Mouse (Mus musculus): ENCODE results near the gene Actr2. TPM values are rescaled to one million over a fixed set of nuclear protein-coding genes. Genes with fewer than 3 reads are reported as not detected.

The Actr2 gene
- 219 TPM for polyA plus RNA-seq (2017; shearing (Covaris generic))

DNA sequence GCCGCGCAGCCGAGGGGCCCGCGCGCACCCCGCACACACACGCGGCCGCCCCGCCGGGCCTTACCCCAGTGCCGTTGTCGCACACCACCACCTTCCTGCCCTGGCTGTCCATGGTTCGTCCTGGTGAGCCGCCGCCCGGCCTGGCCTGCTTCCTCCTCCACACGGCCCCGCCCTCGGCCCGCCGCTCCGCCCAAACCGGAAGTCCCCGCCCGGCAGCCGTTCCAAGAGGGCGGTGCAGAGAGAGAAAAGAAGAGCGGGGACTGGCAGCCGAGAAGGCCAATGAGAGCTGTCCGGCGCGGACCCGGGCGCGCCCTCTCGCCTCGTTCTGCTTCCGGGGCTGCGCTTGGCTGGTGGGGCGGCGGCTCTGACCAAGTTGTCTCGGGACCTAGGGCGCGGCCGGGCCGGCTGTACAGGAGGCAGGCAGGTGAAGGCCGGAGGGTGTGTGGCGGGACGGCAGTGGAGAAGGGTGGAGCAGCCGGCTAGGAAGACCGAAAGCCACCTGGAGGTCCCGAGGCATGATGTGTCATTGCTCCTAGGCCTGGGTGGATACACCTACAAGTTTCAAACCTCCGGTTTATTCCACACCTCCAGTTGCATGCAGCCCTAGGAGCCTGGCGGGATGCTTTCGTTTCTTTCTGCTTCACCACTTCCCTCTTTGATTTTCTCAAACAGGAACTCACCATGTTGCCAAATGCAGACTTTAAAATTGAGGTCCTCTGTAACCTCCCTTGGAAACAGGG, at the start of gene Actr2:
Gene Actr2 (minus strand): TSS at position 173 of the 740 bp plus-strand sequence.

Other genes with a start within 250 kb of the Actr2 start
- 3.1 TPM for gene Spred2, start 188.5 kb downstream of the Actr2 start, polyA plus RNA-seq (2017; shearing (Covaris generic))
- 157 TPM for gene Rab1a, start 88.5 kb upstream of the Actr2 start, polyA plus RNA-seq (2017; shearing (Covaris generic))
- 28.5 TPM for gene Cep68, start 136.5 kb upstream of the Actr2 start, polyA plus RNA-seq (2017; shearing (Covaris generic))
- gene Slc1a4, start 219.8 kb upstream of the Actr2 start, polyA plus RNA-seq (2017; shearing (Covaris generic)) = 0.76 TPM